Mouse (Mus musculus) embryonic fibroblast, embryonic 13.5 days (primary cell): ENCODE results near the gene Atp8b3. TPM values are rescaled to one million over a fixed set of nuclear protein-coding genes. Genes with fewer than 3 reads are reported as not detected.

ENCODE experiments used
- H3K27ac ChIP-seq: 2 replicates; pipeline ENCODE4 v1.5.1; 2012; ENCODE audit warnings: low read length, control low read depth, inconsistent platforms; ENCODE audit not compliant: insufficient read depth
- H3K4me1 ChIP-seq: 2 replicates; pipeline ENCODE4 v1.6.1; 2011; ENCODE audit warnings: low read length; ENCODE audit not compliant: control insufficient read depth, insufficient read depth
- H3K4me3 ChIP-seq: 2 replicates; pipeline ENCODE4 v1.5.1; 2011; ENCODE audit warnings: mild to moderate bottlenecking, control low read depth, low read length; ENCODE audit not compliant: insufficient read depth
- CTCF ChIP-seq: IDR thresholded peaks from 2 replicates; pipeline ENCODE4 v1.5.1; 2011; ENCODE audit warnings: mild to moderate bottlenecking, control low read depth, low read length, moderate library complexity, borderline replicate concordance; ENCODE audit not compliant: insufficient read depth
- POLR2A ChIP-seq: IDR thresholded peaks from 2 replicates; pipeline ENCODE4 v1.6.1; 2011; ENCODE audit warnings: low read depth, mild to moderate bottlenecking, control low read depth, low read length, moderate library complexity
- polyA plus RNA-seq: library from polyadenylated mRNA; stranded (reverse); fragments of >200 nt; gene quantifications from 2 replicates; pipeline ENCODE4 v1.2.4, GENCODE M21; 2011; ENCODE audit warnings: low read depth; ENCODE audit not compliant: missing spikeins, insufficient read length

Gene Atp8b3
- polyA plus RNA-seq, 1 experiment, result not detected

- no peaks in the 10 kb centered on the region for H3K4me1 ChIP-seq
- TF ChIP-seq CTCF (no peak), POLR2A (no peak)
Measured at GRCm38 (mm10) chr10:80552364-80552763, 13.4 kb upstream of the Atp8b3 start.

GRCm38 (mm10) chr10:80549279-80549678, 10.4 kb upstream of the Atp8b3 start:
- H3K4me3 ChIP-seq, result no peak overlapping the region
- H3K27ac ChIP-seq, result no peak overlapping the region
- no peaks in the 10 kb centered on the region for H3K4me1 ChIP-seq
- TF ChIP-seq CTCF (no peak), POLR2A (no peak)

More at GRCm38 (mm10) chr10:80552364-80552763, 13.4 kb upstream of the Atp8b3 start:
- no peak overlapping the region for H3K27ac ChIP-seq
- no peak overlapping the region for H3K4me3 ChIP-seq

GRCm38 (mm10) chr10:80548428-80549006, 9.6 kb upstream of the Atp8b3 start:
- no peaks in the 10 kb centered on the region for H3K4me1 ChIP-seq
- peak; percentile 56 for TF ChIP-seq CTCF
- TF ChIP-seq POLR2A, result no peak

GRCm38 (mm10) chr10:80547539-80547938, 8.6 kb upstream of the Atp8b3 start:
- no peaks in the 10 kb centered on the region for H3K4me1 ChIP-seq
- H3K4me3 ChIP-seq, result no peak overlapping the region
- TF ChIP-seq POLR2A (no peak), CTCF (no peak)
- no peak overlapping the region for H3K27ac ChIP-seq

More at GRCm38 (mm10) chr10:80548428-80549006, 9.6 kb upstream of the Atp8b3 start:
- Histone ChIP-seq H3K4me3 (no peak overlapping the region), H3K27ac (no peak overlapping the region)

GRCm38 (mm10) chr10:80546945-80547344, 8.0 kb upstream of the Atp8b3 start:
- no peak overlapping the region for H3K27ac ChIP-seq
- H3K4me1 ChIP-seq, result no peaks in the 10 kb centered on the region
- H3K4me3 ChIP-seq, result no peak overlapping the region
- TF ChIP-seq POLR2A, result no peak

GRCm38 (mm10) chr10:80545590-80545989, 6.7 kb upstream of the Atp8b3 start:
- no peak for TF ChIP-seq CTCF
- Histone ChIP-seq H3K4me3 (no peak overlapping the region), H3K27ac (no peak overlapping the region), H3K4me1 (no peaks in the 10 kb centered on the region)

GRCm38 (mm10) chr10:80543873-80544272, 4.9 kb upstream of the Atp8b3 start:
- H3K4me1 ChIP-seq, result no peaks in the 10 kb centered on the region
- TF ChIP-seq CTCF (no peak), POLR2A (no peak)
- H3K4me3 ChIP-seq, result no peak overlapping the region
- no peak overlapping the region for H3K27ac ChIP-seq

- Histone ChIP-seq H3K4me3 (no peak overlapping the region), H3K4me1 (0 out of 2 replicates have a peak, but pooled peaks cover 3% of the 10 kb centered on the region), H3K27ac (no peak overlapping the region)
- TF ChIP-seq CTCF (no peak), POLR2A (no peak)
Measured at GRCm38 (mm10) chr10:80539493-80539892, 569 bp upstream of the Atp8b3 start.

GRCm38 (mm10) chr10:80538180-80538579, 744 bp downstream of the Atp8b3 start:
- TF ChIP-seq CTCF, result no peak
- no peak for TF ChIP-seq POLR2A
- H3K27ac ChIP-seq, result no peak overlapping the region
- no peak overlapping the region for H3K4me3 ChIP-seq
- 0 out of 2 replicates have a peak, but pooled peaks cover 3% of the 10 kb centered on the region for H3K4me1 ChIP-seq

GRCm38 (mm10) chr10:80535711-80536110, 3.2 kb downstream of the Atp8b3 start:
- Histone ChIP-seq H3K4me1 (0 out of 2 replicates have a peak, but pooled peaks cover 3% of the 10 kb centered on the region), H3K27ac (no peak overlapping the region), H3K4me3 (no peak overlapping the region)
- TF ChIP-seq CTCF, result no peak
- no peak for TF ChIP-seq POLR2A
